Mouse (Mus musculus): ENCODE measurements around the gene Zhx3. TPM values are rescaled to one million over a fixed set of nuclear protein-coding genes. Genes with fewer than 3 reads are reported as not detected.

The Zhx3 gene
- polyA plus RNA-seq, 1 experiment from 2014 or later, result 15.5 TPM

DNA sequence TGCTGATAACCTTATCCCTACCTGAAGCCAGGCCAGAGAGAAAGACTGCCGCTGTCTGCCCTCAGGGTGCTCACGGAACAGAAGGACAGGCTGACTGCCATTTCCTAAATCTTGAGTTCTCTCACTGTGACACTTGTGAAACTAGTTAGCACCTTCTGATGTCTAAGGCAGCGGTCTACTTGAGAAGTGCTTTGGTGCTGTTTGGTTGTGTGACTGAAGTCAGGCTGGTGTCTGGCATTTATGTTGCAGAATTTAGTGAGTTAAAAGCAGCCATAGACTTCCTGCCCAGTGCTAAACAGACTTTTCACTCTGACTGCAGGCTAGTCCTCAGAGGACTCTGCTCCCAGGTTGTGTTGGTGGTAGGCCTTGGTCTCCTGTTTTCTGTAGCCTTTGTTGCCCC lies 138.5 kb downstream of the Zhx3 start:
- H3K4me2 ChIP-seq (ENCODE audit: low read depth, low read length), result peak overlapping the region; percentile 82; the same call in 1 of the 2 replicates
- no peaks in the 10 kb centered on the region; the same call in 1 of the 2 replicates for H3K36me3 ChIP-seq (ENCODE audit: control insufficient read depth, insufficient read depth, low read length)
- no peak overlapping the region for H3K9ac ChIP-seq (replicated peaks; ENCODE audit: low read depth, low read length)
- no peak overlapping the region for H3K27ac ChIP-seq (ENCODE audit: low read depth, low read length)
- no peaks in the 10 kb centered on the region for H3K27me3 ChIP-seq (ENCODE audit: control insufficient read depth, insufficient read depth, low read length)
- 96% methylated on average over 3 of the region's 3 CpGs for WGBS
- no peak for ATAC-seq (ENCODE audit: low read depth)
- H3K4me3 ChIP-seq (ENCODE audit: low read depth, low read length), result no peak overlapping the region
- H3K9me3 ChIP-seq (ENCODE audit: control insufficient read depth, low read length), result no peaks in the 10 kb centered on the region
- H3K4me1 ChIP-seq (ENCODE audit: control insufficient read depth, insufficient read depth, low read length), result peaks cover 41% of the 10 kb centered on the region

- H3K27me3 ChIP-seq (ENCODE audit: control insufficient read depth, insufficient read depth, low read length), result no peaks in the 10 kb centered on the region
- no peak for ATAC-seq (ENCODE audit: low read depth)
- H3K9me3 ChIP-seq (ENCODE audit: control insufficient read depth, low read length), result no peaks in the 10 kb centered on the region
- peak overlapping the region; percentile 100; the same call in 1 of the 2 replicates for H3K9ac ChIP-seq (replicated peaks; ENCODE audit: low read depth, low read length)
- H3K4me2 ChIP-seq (ENCODE audit: low read depth, low read length), result peak overlapping the region; percentile 82
- H3K36me3 ChIP-seq (ENCODE audit: control insufficient read depth, insufficient read depth, low read length), result no peaks in the 10 kb centered on the region; the same call in 1 of the 2 replicates
- 59% methylated on average over 7 of the region's 7 CpGs for WGBS
- H3K27ac ChIP-seq (ENCODE audit: low read depth, low read length), result no peak overlapping the region
- H3K4me1 ChIP-seq (ENCODE audit: control insufficient read depth, insufficient read depth, low read length), result peaks cover 36% of the 10 kb centered on the region
- peak overlapping the region; percentile 85 for H3K4me3 ChIP-seq (ENCODE audit: low read depth, low read length)
Measured at GRCm38 (mm10) chr2:160733131-160733531, 139.7 kb downstream of the Zhx3 start.

DNA sequence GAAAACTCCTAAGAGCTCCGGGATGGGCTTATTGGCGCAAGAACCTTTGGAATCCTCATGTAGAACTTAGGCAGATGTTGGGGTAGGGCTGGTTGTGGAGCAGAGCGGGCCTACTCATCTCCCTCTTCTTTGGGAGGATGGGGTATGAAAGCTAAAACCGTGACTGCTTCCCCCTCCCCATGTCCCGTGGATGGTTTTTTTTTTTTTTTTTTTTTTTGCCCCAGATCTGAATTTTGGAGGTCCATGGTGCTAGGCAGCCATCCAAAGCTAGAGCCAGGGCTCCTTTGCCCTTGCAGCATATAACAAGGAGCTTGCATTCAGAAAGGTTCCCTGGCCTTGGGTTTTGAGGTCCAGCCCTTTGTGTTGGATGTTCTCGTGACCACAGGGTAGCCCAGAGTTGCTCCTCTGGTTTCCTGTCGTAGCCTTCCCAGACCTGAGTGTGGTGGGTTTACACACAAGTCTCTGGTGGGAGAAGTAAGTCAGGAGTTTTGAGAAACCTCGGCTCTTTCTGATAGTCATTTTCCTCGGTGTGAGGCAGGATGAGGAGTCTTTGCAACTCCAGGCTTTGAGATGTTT lies 140.3 kb downstream of the Zhx3 start:
- ATAC-seq (ENCODE audit: low read depth), result no peak
- peaks cover 30% of the 10 kb centered on the region for H3K4me1 ChIP-seq (ENCODE audit: control insufficient read depth, insufficient read depth, low read length)
- peak overlapping the region; percentile 100 for H3K9ac ChIP-seq (replicated peaks; ENCODE audit: low read depth, low read length)
- no peaks in the 10 kb centered on the region for H3K27me3 ChIP-seq (ENCODE audit: control insufficient read depth, insufficient read depth, low read length)
- no peaks in the 10 kb centered on the region for H3K9me3 ChIP-seq (ENCODE audit: control insufficient read depth, low read length)
- no peak overlapping the region for H3K27ac ChIP-seq (ENCODE audit: low read depth, low read length)
- H3K4me3 ChIP-seq (ENCODE audit: low read depth, low read length), result peak overlapping the region; percentile 85
- 40% methylated on average over 9 of the region's 9 CpGs for WGBS
- no peaks in the 10 kb centered on the region; the same call in 1 of the 2 replicates for H3K36me3 ChIP-seq (ENCODE audit: control insufficient read depth, insufficient read depth, low read length)
- H3K4me2 ChIP-seq (ENCODE audit: low read depth, low read length), result peak overlapping the region; percentile 82

DNA sequence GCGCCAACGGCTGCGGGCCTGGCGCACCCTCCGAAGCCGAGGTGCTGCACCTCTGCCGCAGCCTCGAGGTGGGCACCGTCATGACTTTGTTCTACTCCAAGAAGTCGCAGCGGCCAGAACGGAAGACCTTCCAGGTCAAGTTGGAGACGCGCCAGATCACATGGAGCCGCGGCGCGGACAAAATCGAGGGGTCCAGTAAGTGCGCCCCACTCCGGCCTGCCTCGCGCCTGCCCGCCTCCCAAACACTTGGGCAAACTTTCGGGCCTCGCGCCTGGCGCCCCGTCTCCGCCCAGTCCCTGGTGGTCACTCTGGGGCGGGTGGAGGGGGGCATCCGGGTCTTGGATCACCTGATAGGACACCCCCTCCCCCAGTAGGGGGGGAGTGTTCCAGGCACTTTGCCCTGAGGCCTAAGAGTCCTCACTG lies 140.9 kb downstream of the Zhx3 start:
- Histone ChIP-seq H3K36me3 (ENCODE audit: control insufficient read depth, insufficient read depth, low read length) (no peaks in the 10 kb centered on the region; the same call in 1 of the 2 replicates), H3K9ac (replicated peaks; ENCODE audit: low read depth, low read length) (peak overlapping the region; percentile 100), H3K27ac (ENCODE audit: low read depth, low read length) (peak overlapping the region; percentile 99), H3K27me3 (ENCODE audit: control insufficient read depth, insufficient read depth, low read length) (no peaks in the 10 kb centered on the region), H3K9me3 (ENCODE audit: control insufficient read depth, low read length) (no peaks in the 10 kb centered on the region), H3K4me2 (ENCODE audit: low read depth, low read length) (peak overlapping the region; percentile 82), H3K4me1 (ENCODE audit: control insufficient read depth, insufficient read depth, low read length) (peaks cover 29% of the 10 kb centered on the region), H3K4me3 (ENCODE audit: low read depth, low read length) (peak overlapping the region; percentile 85)
- under 1% methylated on average over 32 of the region's 32 CpGs for WGBS
- ATAC-seq (ENCODE audit: low read depth), result peak; percentile 9; the same call in 1 of the 2 replicates

GRCm38 (mm10) chr2:160731117-160731838 lies 141.5 kb downstream of the Zhx3 start, which contains the start of gene Plcg1:
Plcg1 (plus strand) TSS chr2:160731300.
- H3K4me1 ChIP-seq (ENCODE audit: control insufficient read depth, insufficient read depth, low read length), result peaks cover 29% of the 10 kb centered on the region
- H3K4me2 ChIP-seq (ENCODE audit: low read depth, low read length), result peak within 1 kb of the TSS; percentile 82
- H3K27me3 ChIP-seq (ENCODE audit: control insufficient read depth, insufficient read depth, low read length), result no peaks in the 10 kb centered on the region
- H3K9ac ChIP-seq (replicated peaks; ENCODE audit: low read depth, low read length), result peak within 1 kb of the TSS; percentile 100
- no peaks in the 10 kb centered on the region; the same call in 1 of the 2 replicates for H3K36me3 ChIP-seq (ENCODE audit: control insufficient read depth, insufficient read depth, low read length)
- ATAC-seq (ENCODE audit: low read depth), result peak; percentile 94
- H3K27ac ChIP-seq (ENCODE audit: low read depth, low read length), result peak within 1 kb of the TSS; percentile 99
- peak within 1 kb of the TSS; percentile 85 for H3K4me3 ChIP-seq (ENCODE audit: low read depth, low read length)
- H3K9me3 ChIP-seq (ENCODE audit: control insufficient read depth, low read length), result no peaks in the 10 kb centered on the region
- WGBS, result under 1% methylated on average over 52 of the region's 99 CpGs

- peak overlapping the region; percentile 82 for H3K4me2 ChIP-seq (ENCODE audit: low read depth, low read length)
- WGBS, result 5% methylated on average over 19 of the region's 19 CpGs
- ATAC-seq (ENCODE audit: low read depth), result no peak
Measured at GRCm38 (mm10) chr2:160730797-160731116, 142.0 kb downstream of the Zhx3 start.

DNA sequence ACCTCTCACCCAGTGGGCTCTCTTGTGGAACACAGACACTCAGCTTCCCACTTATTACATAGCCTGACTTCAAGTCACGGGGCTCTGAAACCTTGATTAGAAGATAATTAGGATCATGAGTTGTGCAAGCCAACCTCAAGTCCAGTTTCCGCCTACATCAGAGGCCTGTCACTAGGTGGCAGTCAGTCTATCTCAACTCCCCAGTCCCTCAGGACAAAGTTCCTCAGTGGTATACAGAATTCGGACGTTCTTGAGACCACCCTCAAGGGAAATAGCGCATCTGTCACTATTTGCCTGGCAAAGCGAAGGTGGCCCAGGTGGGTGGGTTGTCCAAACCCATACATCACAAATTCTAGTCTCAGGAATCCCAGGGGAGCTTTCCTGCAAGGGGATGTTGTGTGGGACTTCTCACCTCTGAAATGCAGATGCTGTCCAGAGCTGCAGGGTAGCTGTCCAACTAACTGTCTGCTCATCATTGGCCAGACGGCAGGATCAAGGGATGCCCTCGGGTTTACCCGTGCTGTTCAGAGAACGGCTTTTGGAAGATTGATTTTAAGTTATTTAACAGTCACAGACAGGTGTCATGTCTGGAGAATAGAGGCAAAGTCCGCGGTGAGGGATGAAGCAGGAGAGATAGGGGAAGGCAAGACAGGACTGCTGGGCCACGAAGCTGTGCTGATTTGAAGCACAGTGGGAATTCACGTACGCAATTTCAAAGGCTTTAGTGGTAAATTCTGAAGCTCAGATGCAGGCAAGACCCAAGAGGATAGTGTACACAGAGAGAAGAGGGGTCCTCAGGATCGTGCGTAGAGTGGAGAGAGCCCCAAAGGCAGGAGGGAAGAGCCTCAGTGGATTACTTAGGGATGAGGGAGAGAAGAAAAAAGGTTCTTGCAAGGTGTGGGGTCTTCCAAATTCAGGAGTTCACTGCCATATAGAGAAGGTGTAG lies 142.7 kb downstream of the Zhx3 start:
- whole genome bisulfite sequencing, result 27% methylated on average over 17 of the region's 17 CpGs
- ATAC-seq (ENCODE audit: low read depth), result peak; percentile 9; the same call in 1 of the 2 replicates
- Histone ChIP-seq H3K4me2 (ENCODE audit: low read depth, low read length) (peak overlapping the region; percentile 82), H3K27me3 (ENCODE audit: control insufficient read depth, insufficient read depth, low read length) (no peaks in the 10 kb centered on the region), H3K4me3 (ENCODE audit: low read depth, low read length) (peak overlapping the region; percentile 85), H3K27ac (ENCODE audit: low read depth, low read length) (no peak overlapping the region), H3K9ac (replicated peaks; ENCODE audit: low read depth, low read length) (peak overlapping the region; percentile 100), H3K9me3 (ENCODE audit: control insufficient read depth, low read length) (no peaks in the 10 kb centered on the region), H3K36me3 (ENCODE audit: control insufficient read depth, insufficient read depth, low read length) (no peaks in the 10 kb centered on the region), H3K4me1 (ENCODE audit: control insufficient read depth, insufficient read depth, low read length) (peaks cover 29% of the 10 kb centered on the region)

More at GRCm38 (mm10) chr2:160730797-160731116, 142.0 kb downstream of the Zhx3 start:
- H3K9me3 ChIP-seq (ENCODE audit: control insufficient read depth, low read length), result no peaks in the 10 kb centered on the region
- peak overlapping the region; percentile 85 for H3K4me3 ChIP-seq (ENCODE audit: low read depth, low read length)
- H3K4me1 ChIP-seq (ENCODE audit: control insufficient read depth, insufficient read depth, low read length), result peaks cover 29% of the 10 kb centered on the region
- H3K27ac ChIP-seq (ENCODE audit: low read depth, low read length), result peak overlapping the region; percentile 99
- peak overlapping the region; percentile 100 for H3K9ac ChIP-seq (replicated peaks; ENCODE audit: low read depth, low read length)
- no peaks in the 10 kb centered on the region for H3K36me3 ChIP-seq (ENCODE audit: control insufficient read depth, insufficient read depth, low read length)
- H3K27me3 ChIP-seq (ENCODE audit: control insufficient read depth, insufficient read depth, low read length), result no peaks in the 10 kb centered on the region

GRCm38 (mm10) chr2:160729436-160729835 lies 143.4 kb downstream of the Zhx3 start:
- no peak overlapping the region for H3K4me2 ChIP-seq (ENCODE audit: low read depth, low read length)
- H3K4me3 ChIP-seq (ENCODE audit: low read depth, low read length), result no peak overlapping the region
- H3K27ac ChIP-seq (ENCODE audit: low read depth, low read length), result no peak overlapping the region
- no peaks in the 10 kb centered on the region for H3K9me3 ChIP-seq (ENCODE audit: control insufficient read depth, low read length)
- no peak for ATAC-seq (ENCODE audit: low read depth)
- WGBS, result 74% methylated on average over 2 of the region's 2 CpGs
- peaks cover 25% of the 10 kb centered on the region for H3K4me1 ChIP-seq (ENCODE audit: control insufficient read depth, insufficient read depth, low read length)
- no peaks in the 10 kb centered on the region; the same call in 1 of the 2 replicates for H3K36me3 ChIP-seq (ENCODE audit: control insufficient read depth, insufficient read depth, low read length)
- H3K9ac ChIP-seq (replicated peaks; ENCODE audit: low read depth, low read length), result no peak overlapping the region
- H3K27me3 ChIP-seq (ENCODE audit: control insufficient read depth, insufficient read depth, low read length), result no peaks in the 10 kb centered on the region

Data from neural tube, embryonic 14.5 days (tissue).